Mouse (Mus musculus) forebrain, embryonic 11.5 days (tissue): ENCODE measurements at regions not wholly inside any gene's neighbourhood (a gene's known extent, or its start where the extent isn't known, plus 50 kb on each side); places are given as distances from the start of the nearest gene placed in this dataset.

Experiments used
- ATAC-seq: fragments of 200-750 bp; cut with Nextera tagmentation; replicated peaks from 2 replicates; pipeline ENCODE4 v1.8.0; 2017; ENCODE audit warnings: moderate TSS enrichment; ENCODE audit not compliant: low FRiP score
- DNase-seq: peaks from one replicate; pipeline ENCODE4 v3.0.0-alpha.2; 2017; ENCODE audit warnings: low spot score
- H3K27ac ChIP-seq: fragments of 300-500 bp; sonication (generic); 2 replicates; pipeline ENCODE4 v1.5.1; 2014; ENCODE audit warnings: low read depth, low read length
- H3K27me3 ChIP-seq: fragments of 300-500 bp; sonication (generic); 2 replicates; pipeline ENCODE4 v1.6.1; 2014; ENCODE audit warnings: mild to moderate bottlenecking, low read length, mixed read lengths; ENCODE audit not compliant: control insufficient read depth, insufficient read depth
- H3K36me3 ChIP-seq: fragments of 300-500 bp; sonication (generic); 2 replicates; pipeline ENCODE4 v1.6.1; 2014; ENCODE audit warnings: mild to moderate bottlenecking, low read length, moderate library complexity, mixed read lengths; ENCODE audit not compliant: control insufficient read depth, insufficient read depth
- H3K4me1 ChIP-seq: fragments of 300-500 bp; sonication (generic); replicated peaks from 2 replicates; pipeline ENCODE4 v1.6.1; 2014; ENCODE audit warnings: low read length, mixed read lengths; ENCODE audit not compliant: control insufficient read depth, insufficient read depth
- H3K4me2 ChIP-seq: fragments of 300-500 bp; sonication (generic); 2 replicates; pipeline ENCODE4 v1.6.1; 2014; ENCODE audit warnings: low read depth, mild to moderate bottlenecking, low read length, moderate library complexity, mixed read lengths; ENCODE audit not compliant: severe bottlenecking
- H3K4me3 ChIP-seq: fragments of 300-500 bp; sonication (generic); 2 replicates; pipeline ENCODE4 v1.5.1; 2014; ENCODE audit warnings: low read depth, low read length
- H3K9ac ChIP-seq: fragments of 300-500 bp; sonication (generic); 2 replicates; pipeline ENCODE4 v1.6.1; 2014; ENCODE audit warnings: low read length
- H3K9me3 ChIP-seq: fragments of 300-500 bp; sonication (generic); 2 replicates; pipeline ENCODE4 v1.6.1; 2016; ENCODE audit warnings: low read length, mixed read lengths; ENCODE audit not compliant: control insufficient read depth
- WGBS: fragments of 180-500 bp; shearing (Covaris S2); extraction: QIAGEN DNeasy Blood & Tissue Kit; methylation state at CpG from one replicate; pipeline ENCODE4 v1.1.7; 2014; 5-methylcytosine and 5-hydroxymethylcytosine counted together

- no peaks in the 10 kb centered on the region for H3K36me3 ChIP-seq
- 74% methylated on average over 3 of the region's 3 CpGs for WGBS
- H3K9ac ChIP-seq: no peak overlapping the region
- DNase-seq (no peak), ATAC-seq (no peak)
- peaks cover 22% of the 10 kb centered on the region for H3K4me1 ChIP-seq
- no peak overlapping the region for H3K27ac ChIP-seq
- no peaks in the 10 kb centered on the region for H3K9me3 ChIP-seq
- H3K4me3 ChIP-seq: no peak overlapping the region
- H3K4me2 ChIP-seq: no peak overlapping the region
- no peaks in the 10 kb centered on the region for H3K27me3 ChIP-seq
These were observed 325.9 kb upstream of the Dio3 start for GRCm38 (mm10) chr12:109952933-109953332.

- Histone ChIP-seq H3K9ac (no peak overlapping the region), H3K4me1 (no peaks in the 10 kb centered on the region), H3K36me3 (no peaks in the 10 kb centered on the region), H3K27ac (no peak overlapping the region), H3K4me3 (no peak overlapping the region), H3K27me3 (no peaks in the 10 kb centered on the region), H3K9me3 (no peaks in the 10 kb centered on the region), H3K4me2 (no peak overlapping the region)
- ATAC-seq (no peak), DNase-seq (no peak)
- 74% methylated on average over 3 of the region's 3 CpGs for WGBS
These were observed 321.6 kb upstream of the Dio3 start for GRCm38 (mm10) chr12:109957305-109957704.

DNA sequence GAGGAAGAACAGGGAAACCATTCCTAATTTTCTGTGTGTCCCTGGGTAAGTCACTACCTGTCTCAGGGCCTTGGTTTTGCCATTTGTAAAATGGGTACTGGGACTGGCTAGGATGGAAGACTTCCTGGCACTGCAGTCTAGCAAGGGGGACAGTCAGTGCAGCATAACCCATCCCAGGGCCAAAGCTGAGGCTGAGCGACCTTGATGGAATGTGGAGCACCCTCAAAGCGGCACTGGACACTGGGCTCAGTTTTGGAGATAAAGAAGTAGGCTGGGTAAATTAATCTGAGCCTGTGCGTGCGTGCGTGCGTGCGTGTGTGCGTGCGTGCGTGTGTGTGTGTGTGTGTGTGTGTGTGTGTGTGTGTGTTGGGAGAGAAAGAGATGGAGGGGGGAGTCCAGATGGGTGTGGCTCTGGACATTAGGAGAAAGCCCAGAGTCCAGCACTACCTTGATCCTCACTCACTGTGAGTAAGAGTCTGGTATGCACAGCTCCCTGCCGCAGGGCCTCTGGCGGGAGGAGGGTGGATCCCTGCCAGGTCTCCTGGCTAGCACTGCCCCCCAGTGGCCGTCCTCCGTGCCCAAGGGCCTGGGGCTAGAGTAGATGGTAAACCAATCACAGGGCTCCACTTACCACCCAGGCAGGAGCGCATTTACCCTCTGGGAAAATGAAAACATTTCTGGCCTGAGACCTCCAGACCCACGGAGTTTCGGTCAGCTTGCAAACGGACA lies 320.3 kb upstream of the Dio3 start:
- 44% methylated on average over 18 of the region's 18 CpGs for WGBS
- Histone ChIP-seq H3K4me3 (no peak overlapping the region), H3K9me3 (no peaks in the 10 kb centered on the region), H3K36me3 (no peaks in the 10 kb centered on the region), H3K4me2 (no peak overlapping the region), H3K4me1 (no peaks in the 10 kb centered on the region), H3K9ac (no peak overlapping the region), H3K27ac (no peak overlapping the region), H3K27me3 (no peaks in the 10 kb centered on the region)
- peak; percentile 92 for DNase-seq
- ATAC-seq: peak; percentile 94

- Histone ChIP-seq H3K36me3 (no peaks in the 10 kb centered on the region), H3K9me3 (no peaks in the 10 kb centered on the region), H3K27ac (no peak overlapping the region), H3K4me1 (no peaks in the 10 kb centered on the region), H3K27me3 (no peaks in the 10 kb centered on the region), H3K4me2 (no peak overlapping the region), H3K4me3 (no peak overlapping the region), H3K9ac (no peak overlapping the region)
- no peak for DNase-seq
- ATAC-seq: no peak
- 89% methylated on average over 12 of the region's 12 CpGs for WGBS
These were observed 312.1 kb upstream of the Dio3 start for GRCm38 (mm10) chr12:109966776-109967175.

- DNase-seq (no peak), ATAC-seq (no peak)
- H3K4me1 ChIP-seq: no peaks in the 10 kb centered on the region
- 87% methylated on average over 7 of the region's 7 CpGs for WGBS
- H3K27ac ChIP-seq: no peak overlapping the region
- H3K27me3 ChIP-seq: no peaks in the 10 kb centered on the region
- H3K9me3 ChIP-seq: no peaks in the 10 kb centered on the region
- H3K4me3 ChIP-seq: no peak overlapping the region
- H3K9ac ChIP-seq: no peak overlapping the region
- no peaks in the 10 kb centered on the region for H3K36me3 ChIP-seq
- no peak overlapping the region for H3K4me2 ChIP-seq
These were observed 310.6 kb upstream of the Dio3 start for GRCm38 (mm10) chr12:109968303-109968702.

DNA sequence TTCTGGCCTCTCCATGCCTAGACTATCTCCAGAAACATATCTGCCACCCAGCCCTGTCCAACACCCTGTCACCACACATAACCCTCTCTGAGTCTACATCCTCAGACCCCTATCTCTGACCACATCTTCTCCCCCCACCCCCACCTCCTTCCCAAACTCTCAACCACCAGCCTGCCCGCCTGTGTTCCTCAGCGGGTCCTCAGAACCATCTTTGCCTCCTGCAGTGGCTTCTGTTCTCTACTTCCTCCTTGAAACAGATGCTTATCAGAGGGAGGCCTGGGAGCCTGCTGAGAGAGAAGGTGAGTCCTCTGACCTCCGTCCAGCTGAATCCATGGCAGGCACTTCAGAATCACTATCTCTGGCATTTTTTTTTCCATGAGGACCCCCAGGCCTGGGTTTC lies 307.4 kb upstream of the Dio3 start:
- Histone ChIP-seq H3K4me1 (no peaks in the 10 kb centered on the region), H3K9me3 (no peaks in the 10 kb centered on the region), H3K4me2 (no peak overlapping the region), H3K27ac (no peak overlapping the region), H3K27me3 (no peaks in the 10 kb centered on the region), H3K9ac (no peak overlapping the region), H3K4me3 (no peak overlapping the region), H3K36me3 (no peaks in the 10 kb centered on the region)
- ATAC-seq: no peak
- DNase-seq: no peak
- WGBS: 64% methylated on average over 3 of the region's 3 CpGs

GRCm38 (mm10) chr12:109972366-109973015 lies 306.4 kb upstream of the Dio3 start:
- no peak for ATAC-seq
- no peak overlapping the region for H3K9ac ChIP-seq
- 79% methylated on average over 5 of the region's 5 CpGs for WGBS

DNA sequence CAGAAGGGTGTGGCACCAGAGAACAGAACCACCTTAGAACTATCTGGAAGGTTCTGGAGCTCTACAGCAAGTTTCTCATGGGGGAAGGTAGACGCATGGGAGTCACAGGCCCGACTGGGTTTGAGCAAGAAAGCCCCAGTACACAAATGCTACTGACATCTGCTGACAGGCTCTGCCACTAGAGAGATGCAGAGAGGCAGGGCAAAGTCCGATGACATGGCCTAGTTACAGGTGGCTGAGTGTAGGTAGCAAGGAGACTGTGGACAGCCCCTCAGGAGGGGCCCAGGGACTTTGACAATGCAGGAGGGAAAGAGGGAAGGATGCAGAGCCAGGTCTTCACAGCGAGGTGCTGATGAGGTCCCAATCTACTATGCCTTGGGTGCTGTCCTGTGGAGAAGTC lies 305.3 kb upstream of the Dio3 start:
- Histone ChIP-seq H3K27me3 (no peaks in the 10 kb centered on the region), H3K27ac (no peak overlapping the region), H3K36me3 (no peaks in the 10 kb centered on the region), H3K9me3 (no peaks in the 10 kb centered on the region), H3K4me1 (no peaks in the 10 kb centered on the region), H3K4me3 (no peak overlapping the region), H3K9ac (no peak overlapping the region), H3K4me2 (no peak overlapping the region)
- WGBS: 80% methylated on average over 4 of the region's 4 CpGs
- DNase-seq (no peak), ATAC-seq (no peak)

More at GRCm38 (mm10) chr12:109972366-109973015, 306.4 kb upstream of the Dio3 start:
- no peak for DNase-seq
- no peaks in the 10 kb centered on the region for H3K36me3 ChIP-seq
- H3K4me2 ChIP-seq: no peak overlapping the region
- H3K4me1 ChIP-seq: no peaks in the 10 kb centered on the region
- H3K27me3 ChIP-seq: no peaks in the 10 kb centered on the region
- H3K27ac ChIP-seq: no peak overlapping the region
- no peaks in the 10 kb centered on the region for H3K9me3 ChIP-seq
- no peak overlapping the region for H3K4me3 ChIP-seq
